Mouse (Mus musculus): ENCODE data around the gene Ubox5. TPM values are rescaled to one million over a fixed set of nuclear protein-coding genes. Genes with fewer than 3 reads are reported as not detected.

Gene Ubox5
- polyA plus RNA-seq, 1 experiment from 2014 or later, result 22.7 TPM

- Histone ChIP-seq H3K27ac (peak overlapping the region; percentile 90), H3K4me1 (peaks cover 25% of the 10 kb centered on the region), H3K36me3 (peaks cover 39% of the 10 kb centered on the region), H3K4me3 (peak overlapping the region; percentile 99), H3K9me3 (replicated peaks) (no peaks in the 10 kb centered on the region), H3K27me3 (ENCODE audit: low read depth, poor library complexity, severe bottlenecking) (peaks cover 15% of the 10 kb centered on the region)
- WGBS, result 2% methylated on average over 37 of the region's 37 CpGs
- no peak for DNase-seq (ENCODE audit: low spot score)
Measured at GRCm38 (mm10) chr2:130629080-130629838, 579 bp downstream of the Ubox5 start.

- Histone ChIP-seq H3K4me3 (peak overlapping the region; percentile 99; the same call in 1 of the 2 replicates), H3K27ac (no peak overlapping the region), H3K4me1 (peaks cover 17% of the 10 kb centered on the region), H3K27me3 (ENCODE audit: low read depth, poor library complexity, severe bottlenecking) (peaks cover 7% of the 10 kb centered on the region), H3K36me3 (peaks cover 48% of the 10 kb centered on the region), H3K9me3 (replicated peaks) (no peaks in the 10 kb centered on the region)
- no peak for DNase-seq (ENCODE audit: low spot score)
- 62% methylated on average over 3 of the region's 3 CpGs for WGBS
Measured at GRCm38 (mm10) chr2:130628424-130628823, 1.4 kb downstream of the Ubox5 start.

GRCm38 (mm10) chr2:130618972-130619371 is 10.9 kb downstream of the Ubox5 start:
- Histone ChIP-seq H3K36me3 (peaks cover 89% of the 10 kb centered on the region), H3K27me3 (ENCODE audit: low read depth, poor library complexity, severe bottlenecking) (no peaks in the 10 kb centered on the region), H3K9me3 (replicated peaks) (no peaks in the 10 kb centered on the region), H3K4me3 (no peak overlapping the region), H3K27ac (no peak overlapping the region), H3K4me1 (no peaks in the 10 kb centered on the region)
- no peak for DNase-seq (ENCODE audit: low spot score)
- 94% methylated on average over 7 of the region's 7 CpGs for WGBS

- no peak overlapping the region for H3K27ac ChIP-seq
- H3K9me3 ChIP-seq (replicated peaks), result no peaks in the 10 kb centered on the region
- no peaks in the 10 kb centered on the region for H3K27me3 ChIP-seq (ENCODE audit: low read depth, poor library complexity, severe bottlenecking)
- no peak for DNase-seq (ENCODE audit: low spot score)
- no peaks in the 10 kb centered on the region for H3K4me1 ChIP-seq
- 59% methylated on average over 3 of the region's 3 CpGs for WGBS
- H3K4me3 ChIP-seq, result no peak overlapping the region
- peaks cover 70% of the 10 kb centered on the region for H3K36me3 ChIP-seq
Measured at GRCm38 (mm10) chr2:130613091-130613490, 16.7 kb downstream of the Ubox5 start.

GRCm38 (mm10) chr2:130602195-130602594 is 27.6 kb downstream of the Ubox5 start:
- H3K27me3 ChIP-seq (ENCODE audit: low read depth, poor library complexity, severe bottlenecking), result no peaks in the 10 kb centered on the region
- DNase-seq (ENCODE audit: low spot score), result no peak
- no peak overlapping the region for H3K4me3 ChIP-seq
- no peak overlapping the region for H3K27ac ChIP-seq
- no peaks in the 10 kb centered on the region for H3K4me1 ChIP-seq
- H3K9me3 ChIP-seq (replicated peaks), result no peaks in the 10 kb centered on the region
- 92% methylated on average over 4 of the region's 4 CpGs for WGBS
- peaks cover 83% of the 10 kb centered on the region for H3K36me3 ChIP-seq

GRCm38 (mm10) chr2:130598399-130598798 is 31.4 kb downstream of the Ubox5 start:
- WGBS, result 83% methylated on average over 3 of the region's 3 CpGs
- peaks cover 93% of the 10 kb centered on the region for H3K36me3 ChIP-seq
- no peak overlapping the region for H3K27ac ChIP-seq
- no peaks in the 10 kb centered on the region for H3K9me3 ChIP-seq (replicated peaks)
- H3K4me3 ChIP-seq, result no peak overlapping the region
- H3K4me1 ChIP-seq, result no peaks in the 10 kb centered on the region
- H3K27me3 ChIP-seq (ENCODE audit: low read depth, poor library complexity, severe bottlenecking), result no peaks in the 10 kb centered on the region
- no peak for DNase-seq (ENCODE audit: low spot score)

- Histone ChIP-seq H3K36me3 (peaks cover 93% of the 10 kb centered on the region), H3K27ac (no peak overlapping the region), H3K9me3 (replicated peaks) (no peaks in the 10 kb centered on the region), H3K4me1 (no peaks in the 10 kb centered on the region), H3K4me3 (no peak overlapping the region), H3K27me3 (ENCODE audit: low read depth, poor library complexity, severe bottlenecking) (no peaks in the 10 kb centered on the region)
- 31% methylated on average over 1 of the region's 1 CpGs for WGBS
- no peak for DNase-seq (ENCODE audit: low spot score)
Measured at GRCm38 (mm10) chr2:130597601-130598010, 32.2 kb downstream of the Ubox5 start.

GRCm38 (mm10) chr2:130595596-130595995 is 34.2 kb downstream of the Ubox5 start:
- no peaks in the 10 kb centered on the region for H3K27me3 ChIP-seq (ENCODE audit: low read depth, poor library complexity, severe bottlenecking)
- H3K27ac ChIP-seq, result no peak overlapping the region
- no peak for DNase-seq (ENCODE audit: low spot score)
- no peaks in the 10 kb centered on the region for H3K4me1 ChIP-seq
- no peak overlapping the region for H3K4me3 ChIP-seq
- no peaks in the 10 kb centered on the region for H3K9me3 ChIP-seq (replicated peaks)
- H3K36me3 ChIP-seq, result peaks cover 93% of the 10 kb centered on the region
- 93% methylated on average over 1 of the region's 1 CpGs for WGBS

- 95% methylated on average over 2 of the region's 2 CpGs for WGBS
- no peak for DNase-seq (ENCODE audit: low spot score)
- no peak overlapping the region for H3K27ac ChIP-seq
- no peak overlapping the region for H3K4me3 ChIP-seq
- H3K4me1 ChIP-seq, result no peaks in the 10 kb centered on the region
- H3K36me3 ChIP-seq, result peaks cover 55% of the 10 kb centered on the region
- H3K9me3 ChIP-seq (replicated peaks), result no peaks in the 10 kb centered on the region
- H3K27me3 ChIP-seq (ENCODE audit: low read depth, poor library complexity, severe bottlenecking), result no peaks in the 10 kb centered on the region
Measured at GRCm38 (mm10) chr2:130591016-130591415, 38.8 kb downstream of the Ubox5 start.

GRCm38 (mm10) chr2:130589761-130590160 is 40.1 kb downstream of the Ubox5 start:
- 91% methylated on average over 2 of the region's 2 CpGs for WGBS
- Histone ChIP-seq H3K36me3 (peaks cover 43% of the 10 kb centered on the region), H3K4me3 (no peak overlapping the region), H3K9me3 (replicated peaks) (no peaks in the 10 kb centered on the region), H3K27ac (no peak overlapping the region), H3K4me1 (no peaks in the 10 kb centered on the region), H3K27me3 (ENCODE audit: low read depth, poor library complexity, severe bottlenecking) (no peaks in the 10 kb centered on the region)
- no peak for DNase-seq (ENCODE audit: low spot score)

- no peak for DNase-seq (ENCODE audit: low spot score)
- Histone ChIP-seq H3K4me3 (no peak overlapping the region), H3K27ac (no peak overlapping the region), H3K27me3 (ENCODE audit: low read depth, poor library complexity, severe bottlenecking) (peaks cover 6% of the 10 kb centered on the region; the same call in 1 of the 2 replicates), H3K36me3 (peaks cover 39% of the 10 kb centered on the region), H3K4me1 (no peaks in the 10 kb centered on the region), H3K9me3 (replicated peaks) (no peaks in the 10 kb centered on the region)
- WGBS, result 81% methylated on average over 4 of the region's 4 CpGs
Measured at GRCm38 (mm10) chr2:130589157-130589556, 40.7 kb downstream of the Ubox5 start.

GRCm38 (mm10) chr2:130588373-130588772 is 41.5 kb downstream of the Ubox5 start:
- DNase-seq (ENCODE audit: low spot score), result no peak
- no peak overlapping the region for H3K4me3 ChIP-seq
- H3K4me1 ChIP-seq, result no peaks in the 10 kb centered on the region
- WGBS, result 90% methylated on average over 2 of the region's 2 CpGs
- H3K9me3 ChIP-seq (replicated peaks), result no peaks in the 10 kb centered on the region
- H3K36me3 ChIP-seq, result peaks cover 32% of the 10 kb centered on the region
- peaks cover 12% of the 10 kb centered on the region for H3K27me3 ChIP-seq (ENCODE audit: low read depth, poor library complexity, severe bottlenecking)
- no peak overlapping the region for H3K27ac ChIP-seq

- H3K4me3 ChIP-seq, result no peak overlapping the region
- H3K27ac ChIP-seq, result no peak overlapping the region
- H3K4me1 ChIP-seq, result peaks cover 11% of the 10 kb centered on the region
- H3K36me3 ChIP-seq, result peaks cover 11% of the 10 kb centered on the region
- H3K9me3 ChIP-seq (replicated peaks), result no peaks in the 10 kb centered on the region
- peaks cover 36% of the 10 kb centered on the region for H3K27me3 ChIP-seq (ENCODE audit: low read depth, poor library complexity, severe bottlenecking)
- WGBS, result 86% methylated on average over 6 of the region's 6 CpGs
- DNase-seq (ENCODE audit: low spot score), result no peak
Measured at GRCm38 (mm10) chr2:130586016-130586415, 43.8 kb downstream of the Ubox5 start.
